Mouse (Mus musculus): ENCODE data around the gene Ppif.

Ppif gene

DNA sequence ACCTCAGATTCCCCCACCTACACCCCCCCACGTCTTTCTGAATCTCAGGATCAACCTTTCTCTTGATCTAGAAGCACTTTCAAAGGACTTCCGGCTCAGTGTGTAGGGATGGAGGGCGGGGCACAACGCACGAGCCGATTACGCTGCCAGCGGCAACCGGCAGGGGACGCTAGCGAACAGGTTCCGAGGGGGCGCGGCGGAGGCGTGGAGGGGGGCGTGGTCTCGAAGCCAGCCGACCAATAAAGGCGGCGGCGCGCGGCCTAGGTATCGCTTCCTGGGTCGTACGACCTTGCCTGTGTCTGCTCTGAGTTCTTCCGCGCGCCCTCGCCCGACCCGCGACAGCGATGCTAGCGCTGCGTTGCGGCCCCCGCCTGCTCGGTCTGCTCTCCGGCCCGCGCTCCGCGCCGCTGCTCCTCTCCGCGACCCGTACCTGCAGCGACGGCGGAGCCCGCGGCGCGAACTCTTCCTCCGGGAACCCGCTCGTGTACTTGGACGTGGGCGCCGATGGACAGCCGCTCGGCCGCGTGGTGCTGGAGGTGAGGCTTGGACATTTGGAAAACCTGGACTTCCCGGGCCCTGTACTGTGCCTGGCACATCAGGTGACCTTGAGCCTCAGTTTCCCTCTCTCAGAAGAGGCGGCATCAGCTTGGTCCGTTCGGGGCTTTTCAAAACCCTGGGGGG is at the start of gene Ppif:
Gene Ppif, plus strand, starts transcription at position 267 of the 681 bp plus-strand sequence.
- in situ Hi-C loops (cut with MboI; ENCODE audit: unreplicated experiment in 2 of 2) = loop anchor here (5.0 to 25.0 kb wide), 3 partner anchors 1202 to 1389 kb away; no protein-coding TSS in a partner anchor

DNA sequence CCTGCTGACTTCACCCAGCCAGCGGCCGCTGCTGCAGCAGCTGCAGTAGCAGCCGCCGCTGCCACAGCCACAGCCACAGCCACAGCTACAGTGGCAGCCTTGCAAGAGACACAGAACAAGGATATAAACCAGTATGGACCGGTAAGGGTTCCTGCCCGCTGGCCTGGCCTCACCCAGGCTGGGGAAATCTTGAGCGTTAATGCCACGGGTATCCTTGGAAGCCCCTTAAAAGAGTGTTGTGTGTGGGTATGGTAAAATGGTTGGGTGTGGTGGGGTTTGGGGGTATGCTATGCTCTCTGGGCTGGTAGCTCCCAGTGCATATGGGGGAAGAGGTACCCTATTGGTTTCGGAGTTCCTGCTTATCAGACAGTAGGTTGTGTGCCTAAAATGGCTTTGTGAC is 48.2 kb upstream of the Ppif start:
- in situ Hi-C loops (cut with MboI; ENCODE audit: unreplicated experiment in 2 of 2) = no loop called here

DNA sequence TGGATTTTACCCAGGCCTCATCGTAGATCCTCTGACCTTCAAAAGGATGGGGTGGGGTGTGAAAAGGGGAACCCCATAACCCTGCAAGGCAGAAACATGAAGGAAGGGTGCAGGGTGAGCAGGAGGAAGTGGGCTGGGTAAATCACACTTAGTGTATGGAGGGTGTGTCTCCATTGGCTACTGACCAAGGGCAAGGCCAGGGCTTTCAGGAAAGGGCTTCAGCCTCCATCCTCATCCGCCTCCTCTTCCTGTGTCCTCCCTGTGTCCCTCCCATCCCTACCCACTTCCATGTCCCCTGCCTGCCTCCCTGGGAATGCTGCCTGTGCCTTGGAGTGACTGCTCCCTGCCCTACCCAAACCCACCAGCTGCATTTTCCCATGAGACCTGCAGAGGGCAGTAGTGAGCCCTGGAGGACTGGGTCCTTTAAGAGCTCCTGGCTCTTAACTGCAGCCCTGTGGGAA is 47.8 kb upstream of the Ppif start:
- in situ Hi-C loops (cut with MboI; ENCODE audit: unreplicated experiment in 2 of 2) = no loop called here

DNA sequence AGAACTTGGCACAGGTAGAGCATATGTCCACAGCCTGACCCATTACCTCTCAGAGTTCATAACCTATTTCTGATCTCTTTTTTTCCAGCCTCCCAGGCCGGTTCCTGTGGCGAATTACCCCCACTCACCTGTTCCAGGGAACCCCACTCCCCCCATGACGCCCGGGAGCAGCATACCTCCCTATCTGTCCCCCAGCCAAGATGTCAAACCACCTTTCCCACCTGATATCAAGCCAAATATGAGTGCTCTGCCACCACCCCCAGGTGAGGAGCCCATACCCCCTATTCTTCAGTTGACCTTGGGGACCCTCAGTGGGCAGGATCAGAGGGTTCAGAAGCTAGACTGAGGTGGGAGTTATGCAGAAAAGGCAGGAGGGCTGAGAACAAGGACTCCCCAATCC is 42.8 kb upstream of the Ppif start:
- in situ Hi-C loops (cut with MboI; ENCODE audit: unreplicated experiment in 2 of 2) = no loop called here

DNA sequence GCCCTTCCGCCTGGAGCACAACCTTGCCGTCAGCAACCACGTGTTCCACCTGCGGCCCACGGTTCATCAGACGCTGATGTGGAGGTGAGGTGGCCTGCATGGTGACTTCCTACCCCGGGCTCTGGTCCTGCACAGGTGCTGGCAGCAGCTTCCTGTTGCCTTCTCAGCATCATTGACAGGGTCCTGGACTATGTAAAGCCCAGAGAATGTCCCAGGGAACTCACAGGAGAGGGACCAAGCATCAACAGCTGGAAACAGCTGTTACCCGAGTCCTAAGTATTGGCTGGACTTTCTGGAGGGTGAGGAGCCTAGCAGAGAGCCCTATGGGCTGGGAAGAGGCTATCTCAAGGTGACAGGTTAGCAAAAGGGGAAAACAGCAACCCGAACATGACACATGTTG is 42.0 kb upstream of the Ppif start:
- in situ Hi-C loops (cut with MboI; ENCODE audit: unreplicated experiment in 2 of 2) = no loop called here

DNA sequence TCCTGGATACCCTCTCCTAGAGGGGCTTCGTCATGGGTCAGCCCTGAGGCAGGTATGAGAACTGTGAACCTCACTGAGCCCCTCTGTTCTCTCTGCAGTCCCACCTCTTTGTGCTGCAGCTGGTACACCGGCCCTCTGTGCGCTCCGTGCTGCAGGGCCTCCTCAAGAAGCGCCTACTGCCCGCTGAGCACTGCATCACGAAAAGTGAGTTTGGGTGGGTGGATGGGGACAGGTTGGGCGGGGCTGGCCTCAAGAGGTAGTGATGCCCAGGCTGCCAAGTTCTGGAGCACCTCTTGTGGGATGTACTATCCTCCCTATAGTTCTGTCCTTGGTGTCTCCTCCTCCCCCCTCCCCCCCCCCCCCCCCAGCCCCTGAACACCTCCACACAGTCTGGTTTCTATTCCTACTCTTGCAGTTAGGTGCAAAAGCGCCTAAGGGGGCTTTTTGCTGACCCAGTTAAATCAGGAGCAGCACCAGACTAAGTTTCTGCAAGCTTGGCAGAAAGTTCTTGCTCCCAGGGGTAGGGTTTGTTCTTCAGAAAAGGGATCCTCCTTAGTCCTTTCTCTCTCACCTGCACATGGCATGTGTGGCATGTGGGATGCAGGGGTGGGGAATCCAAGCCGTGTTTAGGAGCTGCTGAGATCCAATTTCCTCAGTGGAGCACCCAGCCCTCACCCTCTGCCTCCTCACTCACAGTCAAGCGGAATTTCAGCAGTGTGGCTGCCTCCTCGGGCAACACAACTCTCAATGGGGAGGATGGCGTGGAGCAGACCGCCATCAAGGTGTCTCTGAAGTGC is 39.4 kb upstream of the Ppif start:
- in situ Hi-C loops (cut with MboI; ENCODE audit: unreplicated experiment in 2 of 2) = no loop called here

DNA sequence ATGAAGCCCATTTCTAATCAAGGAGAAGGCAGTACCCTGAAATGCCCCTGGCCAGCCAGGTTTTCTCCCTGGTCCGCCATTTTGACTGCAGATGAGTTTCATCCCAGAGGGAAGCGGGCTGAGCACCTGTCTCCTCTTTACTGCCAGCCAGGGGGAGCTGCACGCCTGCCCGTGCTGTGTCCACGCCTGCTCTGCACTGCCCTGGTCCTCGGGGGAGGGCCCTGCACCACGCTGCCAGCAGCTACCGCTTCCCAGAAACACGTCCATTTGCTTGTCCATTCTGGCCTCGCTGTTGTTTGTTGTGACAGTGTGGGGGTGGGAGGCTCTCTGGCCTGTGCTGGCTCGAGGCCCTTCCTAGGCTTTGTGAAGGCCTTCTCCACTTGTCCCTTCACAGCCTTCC is 33.3 kb upstream of the Ppif start:
- in situ Hi-C loops (cut with MboI; ENCODE audit: unreplicated experiment in 2 of 2) = no loop called here

DNA sequence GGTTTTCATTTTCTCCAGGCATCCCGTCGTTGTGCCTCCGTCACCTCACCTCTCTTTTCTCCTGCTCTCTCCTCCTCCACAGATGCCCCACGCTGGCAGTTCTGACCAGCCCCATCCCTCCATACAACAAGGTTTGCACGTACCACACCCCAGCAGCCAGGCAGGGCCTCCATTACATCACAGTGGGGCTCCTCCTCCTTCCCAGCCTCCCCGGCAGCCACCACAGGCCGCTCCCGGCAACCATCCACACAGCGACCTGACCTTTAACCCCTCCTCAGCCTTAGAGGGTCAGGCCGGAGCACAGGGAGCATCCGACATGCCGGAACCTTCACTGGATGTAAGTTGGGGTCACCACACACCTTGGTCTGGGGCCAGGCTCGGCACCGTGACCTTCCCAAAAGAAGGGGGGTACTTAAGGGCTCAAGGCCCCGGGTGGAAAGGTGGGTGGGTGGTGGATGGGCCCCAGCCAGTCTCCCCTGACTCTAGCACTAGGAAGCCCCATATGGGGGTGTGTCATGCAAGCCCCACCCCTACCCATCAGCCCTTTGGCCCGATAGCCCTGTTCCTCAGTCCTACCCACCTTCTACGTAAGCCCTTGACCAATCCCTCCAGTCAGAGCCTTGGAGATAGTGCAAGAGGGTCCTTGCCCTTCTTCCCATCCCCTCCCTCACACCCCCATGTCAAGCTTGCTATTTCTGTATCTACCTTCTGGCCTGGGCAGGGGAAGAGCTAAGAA is 32.6 kb upstream of the Ppif start:
- in situ Hi-C loops (cut with MboI; ENCODE audit: unreplicated experiment in 2 of 2) = no loop called here

DNA sequence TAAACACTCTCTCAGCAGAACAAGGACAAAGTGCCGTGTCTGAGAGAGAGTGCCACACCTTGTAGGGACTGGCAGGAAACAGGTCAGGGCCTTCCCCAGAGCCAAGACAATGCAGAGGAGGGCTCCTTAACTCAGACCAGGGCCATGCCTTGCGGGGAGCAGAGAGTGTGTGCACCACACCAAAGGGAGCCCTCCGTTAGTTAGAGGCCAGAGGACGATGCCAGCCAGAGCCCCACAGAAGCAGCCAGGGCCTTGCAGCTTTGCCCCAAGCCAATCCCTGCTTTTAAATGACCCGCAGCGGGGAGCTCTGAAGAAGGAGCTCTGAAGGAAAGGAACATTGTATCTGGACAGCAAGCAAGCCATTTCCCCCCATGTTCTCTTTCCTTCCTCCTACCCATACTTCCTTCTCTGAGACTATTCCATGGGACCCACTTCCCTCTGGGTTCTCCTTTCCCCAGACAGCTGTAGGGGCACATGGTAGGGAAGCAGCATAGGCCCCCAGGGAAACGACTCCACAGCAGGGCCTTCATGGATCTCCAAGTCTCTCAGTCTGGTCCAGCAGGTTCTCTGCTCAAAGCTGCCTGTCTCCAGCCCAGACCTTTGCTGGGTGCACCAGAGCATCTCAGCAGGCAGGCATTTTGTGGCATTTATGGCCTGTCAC is 30.2 kb upstream of the Ppif start:
- in situ Hi-C loops (cut with MboI; ENCODE audit: unreplicated experiment in 2 of 2) = no loop called here

DNA sequence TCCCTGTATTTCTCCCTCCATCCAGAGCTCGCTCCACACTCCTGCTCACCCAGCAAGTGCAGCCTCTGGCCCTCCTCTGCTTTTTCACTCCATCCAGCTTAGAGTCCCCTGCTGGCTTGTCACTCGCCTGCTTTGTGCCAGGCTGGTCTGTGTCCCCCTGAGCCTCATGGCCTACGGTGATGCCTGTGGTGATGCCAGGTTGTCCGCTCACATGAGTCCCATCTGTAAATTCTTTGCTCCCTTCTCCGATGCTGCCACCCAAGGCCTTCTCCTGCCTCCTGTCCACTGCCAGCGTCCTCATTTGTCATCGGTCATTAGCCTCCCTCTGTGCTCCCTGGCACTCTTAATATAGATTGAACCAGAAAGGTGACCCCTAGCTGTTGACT is 29.7 kb upstream of the Ppif start:
- in situ Hi-C loops (cut with MboI; ENCODE audit: unreplicated experiment in 2 of 2) = no loop called here

DNA sequence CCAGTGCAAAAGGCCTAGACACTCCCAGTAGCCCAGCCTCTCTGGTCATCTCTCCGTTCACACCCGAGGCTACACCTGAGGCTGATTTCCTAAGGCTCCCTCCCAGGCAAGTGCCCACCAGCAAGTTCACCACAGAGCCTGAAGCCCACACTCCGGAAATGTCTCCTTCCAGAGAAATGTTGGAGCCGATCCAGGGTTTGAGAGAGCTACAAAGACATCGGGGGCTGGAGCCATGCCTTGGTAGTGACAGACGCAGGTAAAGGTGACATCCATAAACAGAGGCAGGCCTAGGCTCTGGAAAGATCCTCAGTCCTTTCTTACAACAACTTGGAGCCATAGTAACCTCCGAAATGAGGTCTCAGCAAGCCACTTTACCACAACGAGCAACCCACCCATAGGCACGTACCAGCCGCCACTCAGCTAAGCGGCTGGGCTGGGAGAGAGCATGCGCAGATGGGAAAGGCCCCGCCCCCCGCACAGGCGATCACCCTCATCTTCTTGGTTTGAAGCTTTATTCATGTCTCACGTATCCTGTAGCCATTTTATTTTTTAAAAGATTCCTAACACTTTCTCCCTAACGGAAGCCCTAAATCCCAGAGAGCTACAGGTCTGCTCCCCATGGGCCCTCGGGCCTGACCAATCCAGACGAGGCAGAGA is 28.5 kb upstream of the Ppif start:
- in situ Hi-C loops (cut with MboI; ENCODE audit: unreplicated experiment in 2 of 2) = no loop called here

DNA sequence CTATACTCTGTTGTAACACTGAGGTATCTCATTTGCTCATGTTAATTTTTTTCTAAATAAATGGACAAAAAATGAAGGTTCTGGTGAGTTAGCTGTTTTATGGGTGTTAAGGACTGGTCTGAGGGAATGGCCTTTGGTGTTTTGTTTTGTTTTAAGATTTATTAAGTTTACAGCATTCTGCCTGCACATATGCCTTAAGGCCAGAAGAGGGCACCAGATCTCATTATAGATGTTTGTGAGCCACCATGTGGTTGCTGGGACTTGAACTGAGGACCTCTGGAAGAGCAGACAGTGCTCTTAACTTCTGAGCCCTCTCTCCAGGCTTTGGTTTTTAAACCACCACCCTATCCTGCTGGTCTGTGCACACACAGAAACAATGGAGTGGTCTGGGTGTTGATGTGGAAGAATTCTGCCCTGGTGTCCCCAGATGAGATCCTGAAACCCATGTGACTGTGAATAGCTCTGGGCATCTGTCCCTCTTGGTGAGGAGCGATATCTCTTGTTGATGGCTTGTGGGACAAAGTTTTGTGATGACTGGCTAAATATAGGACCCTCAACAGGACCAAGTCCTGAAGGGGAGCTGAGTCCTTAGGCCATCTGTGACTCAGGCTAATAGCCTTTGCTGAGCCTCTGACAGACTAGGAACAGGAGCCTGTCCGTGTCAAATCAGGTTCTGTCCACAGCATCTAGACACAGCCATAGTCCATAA is 27.1 kb upstream of the Ppif start:
- in situ Hi-C loops (cut with MboI; ENCODE audit: unreplicated experiment in 2 of 2) = no loop called here

DNA sequence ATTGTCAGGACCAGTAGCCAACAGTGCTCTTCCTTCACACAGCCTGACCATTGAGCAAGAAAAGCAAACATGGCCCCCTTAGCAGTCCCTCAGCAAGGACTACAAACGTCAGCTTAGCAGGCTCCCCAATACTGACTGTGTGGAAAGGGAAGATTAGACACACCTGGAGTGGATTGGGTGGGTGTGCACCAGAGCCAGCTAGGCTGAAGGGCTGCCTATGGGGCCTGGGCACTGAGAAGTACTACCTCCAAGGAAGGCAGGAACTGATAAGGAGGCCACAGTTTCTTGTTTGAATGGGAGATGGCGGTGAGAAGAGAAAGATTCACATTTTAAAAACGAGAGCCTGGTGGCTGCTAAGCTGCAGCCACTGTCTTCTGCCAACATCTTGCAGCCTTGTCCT is 26.4 kb upstream of the Ppif start:
- in situ Hi-C loops (cut with MboI; ENCODE audit: unreplicated experiment in 2 of 2) = no loop called here

DNA sequence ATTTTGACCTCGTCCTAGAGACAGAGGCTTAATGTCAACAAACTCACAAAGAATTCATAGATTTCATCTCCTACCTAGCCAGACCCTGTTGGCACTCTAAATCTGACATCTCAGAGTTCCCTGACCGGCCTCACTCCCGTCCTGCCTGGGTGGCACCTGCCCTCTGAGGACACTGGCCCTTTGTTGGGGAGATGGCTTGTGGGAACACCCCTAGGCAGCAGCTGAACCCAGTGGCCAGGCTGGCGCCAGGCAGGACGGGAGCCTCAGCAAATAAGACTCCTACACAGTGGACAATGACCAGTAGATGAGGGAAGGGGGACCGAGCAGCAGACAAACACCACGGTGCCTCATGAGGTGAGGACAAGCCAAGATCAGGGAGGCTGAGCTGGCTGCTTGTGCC is 14.3 kb upstream of the Ppif start:
- in situ Hi-C loops (cut with MboI; ENCODE audit: unreplicated experiment in 2 of 2) = loop anchor here in 1 of 2 experiments (25.0 kb wide), 1 partner anchor 1367 kb away; no protein-coding TSS in a partner anchor

DNA sequence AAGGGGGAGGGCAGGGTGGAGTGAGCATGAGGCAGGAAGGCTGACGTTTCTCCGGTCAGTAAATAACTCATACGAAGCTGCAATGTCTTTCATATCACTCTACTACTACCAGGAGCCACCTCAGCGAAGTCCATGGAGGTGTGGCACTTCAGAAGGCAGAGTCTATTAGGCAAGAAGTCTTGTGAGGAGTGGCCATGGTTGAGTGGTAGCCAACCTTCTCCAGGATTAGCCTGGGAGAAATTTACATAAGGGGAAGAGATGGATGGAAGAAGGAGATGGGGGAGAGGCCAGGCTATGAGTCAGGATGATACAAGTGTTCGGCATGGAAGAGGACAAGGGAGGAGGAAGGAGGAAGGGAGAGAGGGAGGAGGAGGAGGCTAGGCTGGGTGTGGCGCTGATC is 11.9 kb upstream of the Ppif start:
- in situ Hi-C loops (cut with MboI; ENCODE audit: unreplicated experiment in 2 of 2) = loop anchor here in 1 of 2 experiments (25.0 kb wide), 1 partner anchor 1370 kb away; no protein-coding TSS in a partner anchor

DNA sequence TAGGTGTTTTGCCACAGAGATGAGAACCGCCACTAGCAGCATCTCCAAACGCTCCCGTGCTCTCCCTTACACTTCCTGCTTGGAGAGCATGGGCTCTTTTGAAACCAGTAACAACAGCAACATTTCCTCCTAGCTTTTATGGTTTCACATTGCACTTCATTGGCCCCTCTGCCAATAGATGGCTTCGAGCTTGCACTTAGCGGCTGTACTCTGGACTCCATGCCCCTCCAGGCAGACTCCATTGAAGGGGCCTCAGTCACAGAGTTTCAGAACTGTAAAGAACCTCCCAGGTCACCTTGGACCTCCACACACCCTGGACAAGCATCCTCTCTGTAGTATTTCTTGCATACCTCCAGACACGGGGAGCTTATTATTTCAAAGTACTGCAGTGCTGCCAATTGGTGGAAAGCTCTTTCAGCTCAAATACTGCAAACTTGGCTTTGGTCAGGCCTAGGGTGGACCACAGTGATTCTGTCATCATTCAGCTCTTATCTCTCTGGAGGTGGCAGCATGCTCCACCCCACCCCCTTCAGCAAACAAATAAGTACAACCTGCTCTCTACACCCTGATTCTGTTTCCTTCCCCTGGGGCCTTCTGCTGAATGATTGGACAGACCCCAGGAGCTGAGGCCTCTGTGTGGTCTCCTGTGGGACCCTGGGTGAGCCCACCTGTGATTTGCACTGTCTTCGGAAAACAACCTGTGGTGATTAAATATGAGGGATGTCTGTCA is 7.6 kb upstream of the Ppif start:
- in situ Hi-C loops (cut with MboI; ENCODE audit: unreplicated experiment in 2 of 2) = loop anchor here in 1 of 2 experiments (25.0 kb wide), 1 partner anchor 1374 kb away; no protein-coding TSS in a partner anchor

DNA sequence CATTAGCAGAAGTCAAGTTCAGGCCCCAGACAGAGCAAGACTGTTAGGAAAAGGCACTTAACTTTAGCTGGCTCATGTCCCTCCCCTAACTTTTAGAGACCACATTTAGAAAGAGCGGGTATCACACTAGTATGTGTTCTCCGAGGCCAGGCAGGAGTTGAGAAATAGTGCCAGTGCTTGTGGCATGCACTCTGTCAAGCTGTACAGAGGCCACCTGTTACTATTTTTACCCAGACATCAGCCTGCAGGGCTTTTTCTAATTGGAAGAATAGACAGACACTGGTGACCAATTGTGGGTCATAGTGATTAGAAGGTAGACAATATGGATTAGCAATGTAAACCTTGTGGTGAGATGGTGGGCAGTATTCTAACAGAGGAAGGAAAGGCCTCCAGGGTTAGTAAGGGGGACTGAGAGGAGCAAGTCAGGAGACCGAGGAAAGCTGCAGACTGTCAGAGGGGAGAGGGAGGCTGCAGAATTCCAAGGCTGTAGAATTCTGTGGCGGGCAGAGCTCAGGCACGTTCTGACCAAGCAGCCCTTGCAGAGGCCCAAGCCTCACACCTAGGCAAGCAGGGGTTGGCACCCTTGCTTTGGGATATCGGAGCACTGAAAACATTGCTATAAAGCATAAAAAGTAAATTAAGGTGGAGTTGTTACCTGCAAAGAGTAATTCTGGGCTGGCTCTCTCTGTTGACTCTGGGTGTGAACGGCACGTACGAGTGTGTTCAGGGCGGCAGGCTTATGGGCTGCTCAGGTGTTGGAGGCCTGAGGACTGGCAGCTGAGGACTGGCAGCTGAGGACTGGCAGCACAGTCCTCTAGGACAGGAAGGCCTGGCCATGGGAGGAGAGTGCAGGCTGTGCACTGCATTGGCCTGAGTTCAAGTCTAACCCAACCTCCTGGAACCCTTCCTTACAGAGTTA is 6.7 kb upstream of the Ppif start:
- in situ Hi-C loops (cut with MboI; ENCODE audit: unreplicated experiment in 2 of 2) = loop anchor here in 1 of 2 experiments (25.0 kb wide), 1 partner anchor 1375 kb away; no protein-coding TSS in a partner anchor
